Mouse (Mus musculus) olfactory bulb, adult 2 months (tissue): Measurements from ENCODE around the gene Gins3.

Source experiments
- CTCF ChIP-seq: fragments of 200-500 bp; IDR thresholded peaks from 2 replicates; pipeline ENCODE4 v1.5.1; 2012; ENCODE audit warnings: low read depth, mild to moderate bottlenecking, low read length, moderate library complexity; ENCODE audit not compliant: insufficient read depth
- POLR2A ChIP-seq: fragments of 200-500 bp; IDR thresholded peaks from 2 replicates; pipeline ENCODE4 v1.6.1; 2012; ENCODE audit warnings: mild to moderate bottlenecking, low read depth, low read length, moderate library complexity; ENCODE audit not compliant: insufficient read depth

DNA sequence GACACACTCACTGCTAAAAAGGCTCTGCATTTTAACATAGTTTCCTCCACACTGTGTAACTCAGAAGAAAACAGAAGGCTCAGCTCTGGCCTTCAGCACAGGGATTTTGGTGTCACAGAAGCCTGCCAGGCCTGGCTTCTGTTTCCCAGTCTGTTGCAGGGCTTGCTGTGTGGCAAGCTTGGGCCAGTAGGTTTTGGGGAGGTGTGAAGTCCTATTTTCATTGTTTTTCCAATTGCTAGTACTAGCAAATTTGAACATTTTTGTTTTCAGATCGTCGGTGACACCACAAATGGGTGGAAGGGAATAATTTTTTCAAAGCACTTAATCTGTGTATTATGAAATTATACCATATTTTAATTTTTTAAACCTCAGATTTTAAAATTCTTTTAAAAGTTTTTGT is 13.2 kb upstream of the Gins3 start:
- TF ChIP-seq CTCF (no peak), POLR2A (no peak)
